9 mouse cellular contexts compared by ENCODE assay signal in the genomic region with DNA sequence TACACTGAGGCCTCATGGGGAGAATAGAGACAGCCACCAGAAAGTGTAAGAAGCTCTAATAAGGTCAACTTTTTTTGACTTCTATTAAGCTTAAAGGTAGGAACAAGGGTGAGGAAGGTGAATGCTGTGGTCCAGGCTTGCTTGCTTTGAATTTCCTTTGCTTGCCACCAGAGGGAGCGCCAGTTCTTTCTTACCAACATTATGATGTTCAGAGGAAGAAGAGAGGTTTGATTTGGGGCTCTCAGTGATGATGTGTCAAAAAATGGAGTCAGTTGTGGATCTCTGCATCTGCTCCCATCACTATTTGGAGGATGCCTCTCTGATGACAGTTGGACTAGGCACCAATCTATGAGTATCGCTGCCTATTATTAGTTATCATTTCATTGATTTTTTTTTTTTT. TPM values are rescaled to one million over a fixed set of nuclear protein-coding genes. Genes with fewer than 3 reads are reported as not detected.
DNase-seq lines count a peak whose midpoint lies in the region; ATAC-seq and TF ChIP-seq lines count a peak whose summit lies in the region.
"Had no signal": no experiment of that assay in that cellular context is flagged by ENCODE, and none has a peak within 500 bp of the region (broad histone marks: within the 10 kb centered on the region; RNA-seq: fewer than 3 reads in every experiment).

No protein-coding gene starts in this region.

- no peaks in the 10 kb centered on the region for H3K4me1 ChIP-seq in forebrain, embryonic 11.5 days (replicated peaks; ENCODE audit: control insufficient read depth, insufficient read depth, low read length)
- H3K4me1 ChIP-seq in forebrain, embryonic 12.5 days = no peaks in the 10 kb centered on the region
- H3K4me1 ChIP-seq in midbrain, embryonic 10.5 days = no peaks in the 10 kb centered on the region
- H3K4me1 ChIP-seq in midbrain, embryonic 16.5 days (ENCODE audit: control insufficient read depth, insufficient read depth, low read length) = no peaks in the 10 kb centered on the region
- no peaks in the 10 kb centered on the region for H3K4me1 ChIP-seq in hindbrain, postnatal 0 days (ENCODE audit: insufficient read depth, low read length)
- no peaks in the 10 kb centered on the region for H3K4me1 ChIP-seq in midbrain, postnatal 0 days (ENCODE audit: insufficient read depth, low read length)

- 46% methylated on average over 2 of the region's 2 CpGs for WGBS in forebrain, embryonic 11.5 days
- 42% methylated on average over 2 of the region's 2 CpGs for WGBS in forebrain, embryonic 12.5 days
- 43% methylated on average over 2 of the region's 2 CpGs for WGBS in midbrain, embryonic 10.5 days
- WGBS in midbrain, embryonic 16.5 days = 43% methylated on average over 2 of the region's 2 CpGs
- WGBS in hindbrain, postnatal 0 days = 45% methylated on average over 2 of the region's 2 CpGs
- whole genome bisulfite sequencing in midbrain, postnatal 0 days = 58% methylated on average over 2 of the region's 2 CpGs

- H3K4me2 ChIP-seq in forebrain, embryonic 11.5 days (ENCODE audit: low read depth, low read length, severe bottlenecking) = no peak overlapping the region
- H3K4me2 ChIP-seq in forebrain, embryonic 12.5 days = no peak overlapping the region
- no peak overlapping the region for H3K4me2 ChIP-seq in midbrain, embryonic 16.5 days (ENCODE audit: low read length)
- H3K4me2 ChIP-seq in hindbrain, postnatal 0 days (ENCODE audit: low read depth, low read length) = no peak overlapping the region
- no peak overlapping the region for H3K4me2 ChIP-seq in midbrain, postnatal 0 days (ENCODE audit: low read depth, low read length, poor library complexity, severe bottlenecking)

- DNase-seq in forebrain, embryonic 11.5 days (ENCODE audit: low spot score) = no peak
- DNase-seq in midbrain, embryonic 10.5 days (ENCODE audit: low spot score) = peak; percentile 28
- DNase-seq in c-Kit-positive CD71-negative TER-119-negative erythroid progenitor cells, embryonic 14.5 days (ENCODE audit: low read depth) = peak; percentile 8
- DNase-seq in hindbrain, postnatal 0 days (ENCODE audit: low spot score) = peak; percentile 48
- peak; percentile 4 for DNase-seq in midbrain, postnatal 0 days (ENCODE audit: low spot score)
- DNase-seq in gastrocnemius, adult 18-20 months (ENCODE audit: low spot score) = no peak

- no peaks in the 10 kb centered on the region for H3K36me3 ChIP-seq in forebrain, embryonic 11.5 days (ENCODE audit: control insufficient read depth, insufficient read depth, low read length)
- no peaks in the 10 kb centered on the region for H3K36me3 ChIP-seq in forebrain, embryonic 12.5 days (replicated peaks)
- no peaks in the 10 kb centered on the region for H3K36me3 ChIP-seq in midbrain, embryonic 10.5 days
- H3K36me3 ChIP-seq in midbrain, embryonic 16.5 days (ENCODE audit: control insufficient read depth, insufficient read depth, low read length) = no peaks in the 10 kb centered on the region
- H3K36me3 ChIP-seq in hindbrain, postnatal 0 days (ENCODE audit: insufficient read depth, low read length) = no peaks in the 10 kb centered on the region
- H3K36me3 ChIP-seq in midbrain, postnatal 0 days (ENCODE audit: insufficient read depth, low read length) = no peaks in the 10 kb centered on the region

- H3K27me3 ChIP-seq in forebrain, embryonic 11.5 days (ENCODE audit: control insufficient read depth, insufficient read depth, low read length) = no peaks in the 10 kb centered on the region
- H3K27me3 ChIP-seq in forebrain, embryonic 12.5 days = no peaks in the 10 kb centered on the region
- H3K27me3 ChIP-seq in midbrain, embryonic 10.5 days (ENCODE audit: low read depth, poor library complexity, severe bottlenecking) = no peaks in the 10 kb centered on the region
- H3K27me3 ChIP-seq in midbrain, embryonic 16.5 days (ENCODE audit: control insufficient read depth, insufficient read depth, low read depth, low read length) = no peaks in the 10 kb centered on the region
- no peaks in the 10 kb centered on the region for H3K27me3 ChIP-seq in hindbrain, postnatal 0 days (ENCODE audit: insufficient read depth, low read length)
- H3K27me3 ChIP-seq in midbrain, postnatal 0 days (ENCODE audit: insufficient read depth, low read length) = no peaks in the 10 kb centered on the region

- H3K9me3 ChIP-seq in forebrain, embryonic 11.5 days (ENCODE audit: control insufficient read depth, low read length) = no peaks in the 10 kb centered on the region
- no peaks in the 10 kb centered on the region for H3K9me3 ChIP-seq in forebrain, embryonic 12.5 days
- no peaks in the 10 kb centered on the region for H3K9me3 ChIP-seq in midbrain, embryonic 10.5 days (replicated peaks)
- no peaks in the 10 kb centered on the region for H3K9me3 ChIP-seq in midbrain, embryonic 16.5 days (replicated peaks; ENCODE audit: control insufficient read depth, low read length, poor library complexity, severe bottlenecking)
- H3K9me3 ChIP-seq in hindbrain, postnatal 0 days (ENCODE audit: low read length) = no peaks in the 10 kb centered on the region
- no peaks in the 10 kb centered on the region for H3K9me3 ChIP-seq in midbrain, postnatal 0 days (ENCODE audit: low read length)

- H3K27ac ChIP-seq in forebrain, embryonic 11.5 days (ENCODE audit: low read depth, low read length) = no peak overlapping the region
- H3K27ac ChIP-seq in forebrain, embryonic 12.5 days = no peak overlapping the region
- no peak overlapping the region for H3K27ac ChIP-seq in midbrain, embryonic 10.5 days (replicated peaks)
- no peak overlapping the region for H3K27ac ChIP-seq in midbrain, embryonic 16.5 days (ENCODE audit: low read length)
- H3K27ac ChIP-seq in hindbrain, postnatal 0 days = no peak overlapping the region
- H3K27ac ChIP-seq in midbrain, postnatal 0 days (ENCODE audit: low read depth, low read length) = no peak overlapping the region

- peak; percentile 74 for TF ChIP-seq CTCF in hindbrain, postnatal 0 days (IDR thresholded peaks at IDR 0.05; ENCODE audit: low read depth)
- TF ChIP-seq CTCF in midbrain, postnatal 0 days (IDR thresholded peaks at IDR 0.05) = peak; percentile 71

- H3K4me3 ChIP-seq in forebrain, embryonic 11.5 days (ENCODE audit: low read depth, low read length) = no peak overlapping the region
- H3K4me3 ChIP-seq in forebrain, embryonic 12.5 days (replicated peaks) = no peak overlapping the region
- H3K4me3 ChIP-seq in midbrain, embryonic 10.5 days = no peak overlapping the region
- no peak overlapping the region for H3K4me3 ChIP-seq in midbrain, embryonic 16.5 days (ENCODE audit: low read depth, low read length)
- no peak overlapping the region for H3K4me3 ChIP-seq in hindbrain, postnatal 0 days (ENCODE audit: low read length)
- H3K4me3 ChIP-seq in midbrain, postnatal 0 days (ENCODE audit: low read depth, low read length) = no peak overlapping the region

- no peak overlapping the region for H3K9ac ChIP-seq in forebrain, embryonic 11.5 days (ENCODE audit: low read length)
- no peak overlapping the region for H3K9ac ChIP-seq in forebrain, embryonic 12.5 days
- no peak overlapping the region for H3K9ac ChIP-seq in midbrain, embryonic 16.5 days (ENCODE audit: low read depth, low read length)
- H3K9ac ChIP-seq in hindbrain, postnatal 0 days (replicated peaks; ENCODE audit: low read length) = no peak overlapping the region
- H3K9ac ChIP-seq in midbrain, postnatal 0 days (replicated peaks; ENCODE audit: low read length, poor library complexity, severe bottlenecking) = no peak overlapping the region

- ATAC-seq in forebrain, embryonic 11.5 days (replicated peaks; ENCODE audit: low FRiP score) = peak; percentile 73; the same call in 1 of the 2 replicates
- no peak for ATAC-seq in forebrain, embryonic 12.5 days (ENCODE audit: low FRiP score)
- ATAC-seq in midbrain, embryonic 16.5 days = no peak
- no peak for ATAC-seq in hindbrain, postnatal 0 days
- no peak for ATAC-seq in midbrain, postnatal 0 days (ENCODE audit: low FRiP score)

RNA-seq across cellular contexts. Expression of a gene that starts 33.7 kb away (rescaled TPM):
- not detected in 2 replicates for polyA plus RNA-seq in forebrain, embryonic 11.5 days (2014; fragmentation: Nextera tagmentation; extraction: Ambion mirVana)
- polyA plus RNA-seq in forebrain, embryonic 12.5 days (2016; fragmentation: Nextera tagmentation; extraction: Ambion mirVana) = not detected in 2 replicates
- polyA plus RNA-seq in midbrain, embryonic 10.5 days (2016; fragmentation: Nextera tagmentation; extraction: Ambion mirVana) = not detected in 2 replicates
- polyA plus RNA-seq in midbrain, embryonic 16.5 days (2015; fragmentation: Nextera tagmentation; extraction: Ambion mirVana) = not detected in 2 replicates
- not detected in 2 replicates for total RNA-seq in hindbrain, postnatal 0 days (2014; rRNA removed)
- not detected in 2 replicates for polyA plus RNA-seq in hindbrain, postnatal 0 days (2015; fragmentation: Nextera tagmentation; extraction: Ambion mirVana)
- total RNA-seq in midbrain, postnatal 0 days (2014; rRNA removed) = not detected in 2 replicates
- polyA plus RNA-seq in midbrain, postnatal 0 days (2015; fragmentation: Nextera tagmentation; extraction: Ambion mirVana) = not detected in 2 replicates
- total RNA-seq in gastrocnemius, adult 18-20 months (2021) = not detected
- total RNA-seq: neutrophil, adult 5-6 weeks had no signal

RNA-seq across cellular contexts. Expression of a gene that starts 37.6 kb away (rescaled TPM):
- polyA plus RNA-seq in forebrain, embryonic 11.5 days (2014; fragmentation: Nextera tagmentation; extraction: Ambion mirVana) = not detected in 2 replicates
- polyA plus RNA-seq in forebrain, embryonic 12.5 days (2016; fragmentation: Nextera tagmentation; extraction: Ambion mirVana) = not detected in 2 replicates
- not detected in 2 replicates for polyA plus RNA-seq in midbrain, embryonic 10.5 days (2016; fragmentation: Nextera tagmentation; extraction: Ambion mirVana)
- not detected in 2 replicates for polyA plus RNA-seq in midbrain, embryonic 16.5 days (2015; fragmentation: Nextera tagmentation; extraction: Ambion mirVana)
- not detected in 2 replicates for total RNA-seq in hindbrain, postnatal 0 days (2014; rRNA removed)
- polyA plus RNA-seq in hindbrain, postnatal 0 days (2015; fragmentation: Nextera tagmentation; extraction: Ambion mirVana) = not detected in 2 replicates
- total RNA-seq in midbrain, postnatal 0 days (2014; rRNA removed) = 0.60 TPM in 1 of 2 replicates, not detected in the other
- not detected in 2 replicates for polyA plus RNA-seq in midbrain, postnatal 0 days (2015; fragmentation: Nextera tagmentation; extraction: Ambion mirVana)
- total RNA-seq in gastrocnemius, adult 18-20 months (2021) = not detected
- total RNA-seq: neutrophil, adult 5-6 weeks had no signal

Comparison
In these comparisons a context has a peak if more than half of its experiments do, and no peak if none do; other contexts are left out.
1. DNase-seq: peak in midbrain, embryonic 10.5 days (single experiment), c-Kit-positive CD71-negative TER-119-negative erythroid progenitor cells, embryonic 14.5 days (single experiment), hindbrain, postnatal 0 days (single experiment) and midbrain, postnatal 0 days (single experiment); none in forebrain, embryonic 11.5 days (single experiment) and gastrocnemius, adult 18-20 months (single experiment).